Mouse (Mus musculus) frontal cortex, adult 2 months (tissue): ENCODE data around the gene Syt13. TPM values are rescaled to one million over a fixed set of nuclear protein-coding genes. Genes with fewer than 3 reads are reported as not detected.

Experiments used
- DNase-seq, 2 experiments: peaks; one replicate each; pipeline ENCODE4 v3.0.0; 2022; ENCODE audit warnings: low spot score in 1 of 2; ENCODE audit errors: extremely low spot score in 1 of 2
- polyA plus RNA-seq: library from polyadenylated mRNA; depleted of rRNA; stranded (reverse); fragments of >200 nt; gene quantifications from 2 replicates; pipeline ENCODE4 v1.2.3, GENCODE M21; 2012; rRNA removed

Gene Syt13
- 103 and 104 TPM in 2 replicates for polyA plus RNA-seq

GRCm38 (mm10) chr2:92914933-92915553 lies at the start of gene Syt13:
TSS of gene Syt13 (plus strand) at chr2:92915098.
- DNase-seq = peak; percentile 53 to 84

- DNase-seq = no peak
Measured at GRCm38 (mm10) chr2:92866616-92867015, 48.3 kb upstream of the Syt13 start.

GRCm38 (mm10) chr2:92870139-92870836 lies 44.6 kb upstream of the Syt13 start:
- no peak for DNase-seq

- DNase-seq = no peak
Measured at GRCm38 (mm10) chr2:92871093-92871686, 43.7 kb upstream of the Syt13 start.

- no peak for DNase-seq
Measured at GRCm38 (mm10) chr2:92872652-92873051, 42.2 kb upstream of the Syt13 start.

GRCm38 (mm10) chr2:92874592-92874991 lies 40.3 kb upstream of the Syt13 start:
- no peak for DNase-seq

- no peak for DNase-seq
Measured at GRCm38 (mm10) chr2:92877488-92877887, 37.4 kb upstream of the Syt13 start.

- DNase-seq = peak; percentile 29 to 83
Measured at GRCm38 (mm10) chr2:92883039-92883911, 31.6 kb upstream of the Syt13 start.

- no peak for DNase-seq
Measured at GRCm38 (mm10) chr2:92883912-92884243, 31.0 kb upstream of the Syt13 start.

- DNase-seq = no peak
Measured at GRCm38 (mm10) chr2:92884976-92885375, 29.9 kb upstream of the Syt13 start.

GRCm38 (mm10) chr2:92886862-92887261 lies 28.0 kb upstream of the Syt13 start:
- no peak for DNase-seq

GRCm38 (mm10) chr2:92892524-92892923 lies 22.4 kb upstream of the Syt13 start:
- DNase-seq = no peak

- DNase-seq = no peak
Measured at GRCm38 (mm10) chr2:92903650-92904049, 11.2 kb upstream of the Syt13 start.

GRCm38 (mm10) chr2:92904307-92904859 lies 10.5 kb upstream of the Syt13 start:
- DNase-seq = peak; percentile 58 to 87

GRCm38 (mm10) chr2:92910371-92910770 lies 4.5 kb upstream of the Syt13 start:
- no peak for DNase-seq

GRCm38 (mm10) chr2:92912312-92912711 lies 2.6 kb upstream of the Syt13 start:
- no peak for DNase-seq

- no peak for DNase-seq
Measured at GRCm38 (mm10) chr2:92913295-92913694, 1.6 kb upstream of the Syt13 start.

- no peak for DNase-seq
Measured at GRCm38 (mm10) chr2:92915659-92916631, 1.0 kb downstream of the Syt13 start.

GRCm38 (mm10) chr2:92917405-92918142 lies 2.7 kb downstream of the Syt13 start:
- no peak for DNase-seq
